Mouse (Mus musculus) ovary, postnatal 14 days (tissue): ENCODE results near the gene Sv2b.
"Not testable (repeated sequence)": the region's sequence is repeated elsewhere in the genome, so short reads cannot be mapped to it uniquely, and the experiment has no call there.

Experiments used
- DNase-seq: peaks from one replicate; pipeline ENCODE4 v3.0.0; 2022; ENCODE audit warnings: low spot score

The Sv2b gene

DNA sequence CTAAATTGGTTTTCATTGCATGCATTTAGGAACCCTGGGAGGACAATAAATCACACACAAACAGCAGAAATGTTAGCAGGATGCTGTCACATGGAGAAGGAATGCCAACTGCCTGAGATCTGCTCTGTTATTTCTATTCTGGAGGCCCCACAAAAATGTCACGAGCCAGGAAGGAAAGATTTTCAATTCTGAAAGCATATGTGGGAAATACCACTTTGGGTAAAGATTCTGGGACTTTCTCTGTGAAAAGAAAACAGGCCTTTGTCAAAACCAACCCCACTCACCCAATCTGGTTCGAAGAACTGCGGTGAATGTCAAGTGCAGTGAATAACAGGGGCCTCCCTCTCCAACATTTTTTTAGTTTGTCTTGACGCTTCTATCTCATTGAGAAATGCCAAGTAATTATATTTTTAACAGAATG lies 99.8 kb downstream of the Sv2b start:
- DNase-seq = no peak

DNA sequence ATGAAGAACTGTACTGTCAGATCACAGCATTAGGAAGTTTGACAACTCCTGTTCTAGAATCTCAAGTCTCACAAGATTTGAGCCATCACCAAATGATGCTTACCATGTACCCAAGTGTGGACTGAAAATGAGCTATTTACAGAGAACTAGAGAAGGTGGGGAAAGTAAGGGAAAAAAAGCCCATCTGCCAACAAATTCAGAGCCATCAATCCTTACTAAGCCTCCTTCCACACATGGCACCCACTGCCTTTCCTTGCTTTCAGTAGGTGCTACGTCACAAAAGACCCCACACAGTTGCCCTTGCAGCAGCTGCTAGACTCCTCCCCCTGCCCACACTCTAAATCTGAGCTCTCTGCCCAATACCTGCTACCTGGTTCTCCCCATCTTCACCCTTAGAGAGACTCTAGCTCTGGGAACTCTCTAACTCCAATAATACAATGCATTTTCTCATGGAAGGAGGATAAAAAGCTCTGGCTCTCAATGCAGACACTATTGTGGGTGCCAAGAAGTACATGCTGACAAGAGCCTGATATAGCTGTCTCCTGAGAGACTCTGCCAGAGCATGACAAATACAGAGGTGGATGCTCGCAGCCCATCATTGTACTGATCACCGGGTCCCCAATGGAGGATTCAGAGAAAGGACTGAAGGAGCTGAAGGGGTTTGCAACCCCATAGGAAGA lies 101.0 kb downstream of the Sv2b start:
- DNase-seq = no peak

DNA sequence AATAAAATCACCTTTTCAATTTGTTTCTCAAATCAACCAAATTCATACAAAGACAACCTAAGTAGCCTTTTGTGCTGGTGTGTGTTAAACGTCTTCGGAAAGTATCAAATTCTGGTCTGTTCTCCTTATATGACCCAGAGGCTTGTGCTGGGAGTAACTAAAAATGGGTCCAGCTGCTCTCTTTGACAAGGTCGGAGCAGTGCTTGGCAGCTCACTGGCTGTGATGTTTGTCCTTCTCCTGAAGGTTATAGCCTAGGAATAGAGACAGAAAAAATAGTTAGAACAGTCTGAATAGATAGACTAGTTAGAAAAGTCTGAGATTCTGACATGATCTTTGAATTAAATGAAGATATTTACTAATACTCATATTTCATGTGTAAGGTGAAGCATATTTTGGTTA lies 102.4 kb downstream of the Sv2b start:
- DNase-seq = no peak

DNA sequence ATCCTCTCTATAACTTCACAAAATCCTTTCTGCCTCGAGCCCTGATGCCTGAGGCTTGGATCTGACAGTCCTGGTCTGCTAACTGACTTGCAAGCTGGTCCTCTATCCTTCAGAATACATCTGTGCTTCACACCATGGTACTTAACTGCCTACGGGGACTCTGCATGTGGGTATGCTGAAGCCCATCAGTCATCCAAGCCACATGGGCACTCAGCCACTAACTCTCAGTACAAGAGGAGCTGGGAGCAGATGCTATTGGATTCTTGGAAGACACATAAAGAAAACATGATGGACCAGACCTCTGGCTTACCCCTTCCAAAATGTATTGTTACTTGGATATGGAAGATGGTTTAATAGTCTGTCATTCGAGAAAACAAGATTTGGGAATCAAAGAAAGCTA lies 103.7 kb downstream of the Sv2b start:
- DNase-seq = no peak

DNA sequence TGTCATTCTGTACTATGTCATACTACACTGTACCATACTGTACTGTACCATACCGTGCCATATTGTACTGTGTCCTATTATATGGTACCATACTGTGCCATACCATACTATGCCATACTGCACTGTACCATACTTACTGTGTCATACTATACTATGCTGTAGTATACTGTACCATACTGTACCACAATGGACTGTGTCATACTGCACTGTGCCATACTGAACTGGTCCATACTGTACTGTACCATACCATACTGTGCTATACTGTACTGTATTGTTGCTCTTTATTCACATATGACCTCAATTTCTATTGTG lies 114.2 kb downstream of the Sv2b start:
- not testable (repeated sequence) for DNase-seq

DNA sequence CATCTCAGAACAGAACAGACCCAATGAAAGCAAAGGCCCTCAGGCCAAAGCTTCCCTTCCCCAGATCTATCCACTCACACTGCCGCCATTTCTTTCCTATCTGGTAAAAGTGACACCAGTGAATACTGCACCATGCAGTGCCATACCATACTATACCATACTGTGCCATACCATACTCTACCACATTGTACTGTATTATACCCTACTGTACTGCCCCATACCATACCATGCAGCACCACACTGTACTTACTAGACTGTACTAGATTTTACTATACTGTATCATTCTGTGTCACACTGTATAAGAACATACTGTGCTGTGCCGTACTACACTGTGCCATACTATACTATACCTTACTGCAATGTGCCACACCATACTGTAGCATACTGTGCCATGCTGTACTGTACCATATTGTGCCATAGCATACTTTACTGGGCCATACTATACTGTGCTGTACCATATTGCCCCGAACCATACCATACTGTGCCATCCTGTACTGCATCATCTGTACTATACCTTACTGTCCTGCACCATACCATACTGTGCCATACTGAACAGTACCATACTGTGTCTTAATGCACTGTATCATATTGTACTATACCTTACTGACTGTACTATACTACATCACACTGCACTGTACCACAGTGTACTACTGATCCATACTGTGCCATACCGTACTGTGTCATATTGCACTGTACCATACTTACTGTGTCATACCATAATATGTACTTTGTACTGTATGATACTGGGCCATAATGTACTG lies 114.7 kb downstream of the Sv2b start:
- DNase-seq = no peak

DNA sequence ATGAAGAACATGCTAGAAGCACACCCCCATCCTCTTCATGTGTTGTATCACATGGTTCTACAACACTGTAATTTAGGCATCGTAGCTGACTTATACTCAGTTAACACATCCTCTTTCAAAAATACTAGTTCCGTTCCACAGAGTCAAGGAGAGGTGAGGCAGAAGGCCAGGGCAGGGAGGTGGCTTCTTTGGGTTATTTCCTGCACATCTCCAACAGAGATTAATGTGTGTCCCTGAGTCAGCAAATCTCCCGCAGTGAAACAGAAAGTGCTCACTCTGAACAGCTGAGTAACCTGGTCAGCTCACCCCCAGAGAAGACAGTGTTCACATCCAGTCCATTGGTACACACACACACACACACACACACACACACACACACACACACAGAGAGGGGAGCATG lies 118.9 kb downstream of the Sv2b start:
- no peak for DNase-seq

DNA sequence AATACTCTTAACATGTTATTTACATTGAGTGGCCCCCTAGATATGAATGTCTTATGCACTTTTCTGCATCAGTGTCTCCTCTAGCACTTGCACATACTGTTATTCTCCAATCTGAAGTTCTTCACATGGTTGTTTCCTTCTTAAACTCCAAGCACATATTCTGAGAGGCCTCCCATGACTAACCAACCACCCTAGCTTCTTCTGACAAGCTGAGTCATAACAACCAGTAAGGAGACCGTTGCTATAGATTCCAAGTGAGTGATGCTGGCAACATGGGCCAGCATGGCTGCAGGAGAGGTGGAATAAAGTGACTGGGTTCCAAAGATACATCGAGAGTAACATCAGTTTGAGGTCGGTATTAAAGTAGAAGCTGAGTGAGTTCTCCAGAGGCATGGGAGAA lies 134.0 kb downstream of the Sv2b start:
- no peak for DNase-seq

DNA sequence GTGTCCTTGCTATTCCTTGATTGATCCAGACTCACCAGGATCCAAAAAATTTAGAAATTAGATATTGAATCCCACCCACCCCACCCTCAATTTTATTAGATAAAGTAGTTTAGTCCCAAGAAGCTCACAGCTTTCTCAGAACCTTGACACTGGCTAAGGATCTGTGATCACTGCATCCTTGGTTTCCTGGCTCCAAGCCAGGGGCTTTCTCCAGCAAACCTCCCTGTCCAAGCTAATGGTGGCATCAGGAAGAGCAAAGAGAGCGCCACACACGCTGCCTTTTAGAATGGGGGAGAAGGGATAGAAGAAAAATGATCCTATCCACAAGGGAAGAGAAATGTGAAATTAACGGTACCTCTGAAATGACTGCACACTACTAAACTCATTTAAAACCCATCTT lies 141.6 kb downstream of the Sv2b start:
- no peak for DNase-seq

DNA sequence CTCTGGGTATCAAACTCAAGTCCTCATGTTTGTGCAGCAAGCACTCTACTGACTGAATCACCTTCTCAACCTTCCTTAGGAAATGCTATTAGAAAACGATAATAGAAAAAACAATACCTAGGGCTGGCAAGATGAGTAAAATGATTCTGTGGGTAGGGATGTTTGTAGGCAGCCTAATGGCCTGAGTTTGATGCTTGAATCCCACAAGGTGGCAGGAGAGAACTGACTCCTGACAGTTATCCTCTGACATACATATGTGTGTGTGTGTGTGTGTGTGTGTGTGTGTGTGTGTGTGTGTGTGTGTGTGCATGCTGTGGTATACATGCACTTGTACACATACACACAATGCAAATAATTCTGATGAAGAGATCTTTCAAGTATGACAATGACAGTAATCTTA lies 161.9 kb downstream of the Sv2b start:
- no peak for DNase-seq

DNA sequence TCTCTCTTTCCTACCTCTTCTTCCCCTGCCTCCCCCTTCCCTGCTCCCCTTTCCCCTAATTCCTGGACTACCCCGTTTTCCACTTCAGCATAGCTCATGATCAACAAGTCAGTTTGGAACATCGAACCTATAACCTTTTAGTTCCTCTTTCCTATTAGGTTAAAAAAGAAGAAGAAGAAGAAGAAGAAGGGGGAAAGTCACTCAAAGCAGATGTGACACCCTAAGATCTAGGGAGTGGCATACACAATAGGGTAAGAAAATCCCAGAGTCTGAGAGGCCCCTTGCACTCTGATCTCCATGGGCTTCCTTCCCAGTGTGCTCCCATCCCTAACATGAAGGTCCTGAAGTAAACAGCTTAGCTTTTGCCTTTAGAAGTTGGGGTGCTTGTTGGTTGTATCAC lies 166.3 kb downstream of the Sv2b start:
- DNase-seq = no peak

DNA sequence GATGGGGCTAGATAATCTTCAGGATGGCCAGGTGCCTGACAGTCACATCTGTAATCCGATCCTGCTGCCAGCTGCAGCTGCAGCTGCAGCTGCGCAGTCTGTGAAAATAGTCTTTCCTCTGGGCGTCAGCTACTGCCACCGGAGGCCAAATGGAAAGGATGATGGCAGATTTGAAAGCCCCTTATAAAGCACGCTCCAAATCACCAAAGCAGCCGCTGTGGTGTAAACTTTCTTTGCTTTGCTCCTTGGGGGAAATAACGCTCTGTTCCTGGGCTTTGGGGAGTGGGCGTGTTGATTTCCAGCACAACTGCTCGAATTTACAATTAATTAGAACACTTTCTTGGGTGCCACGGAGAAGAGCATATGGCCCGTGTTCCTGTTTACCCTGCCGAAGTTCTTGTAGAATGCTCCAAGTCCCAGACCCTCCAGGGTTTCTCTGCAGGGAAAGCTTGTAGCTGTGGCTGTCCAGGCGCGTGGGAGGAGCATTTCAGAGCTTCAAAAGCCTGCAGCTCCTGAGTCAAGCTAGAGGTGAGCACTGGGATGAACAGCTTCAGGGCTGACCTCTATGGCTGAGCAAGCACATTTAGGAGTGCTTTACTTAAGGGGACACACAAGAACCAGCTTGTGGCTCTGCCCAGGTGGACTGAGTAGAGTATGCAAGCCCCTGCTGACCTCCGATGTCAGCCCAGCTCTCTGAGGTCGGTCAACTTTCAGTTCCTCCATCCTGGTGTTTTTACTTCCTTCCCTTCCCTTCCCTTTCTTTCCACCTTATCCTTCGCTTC lies 167.0 kb downstream of the Sv2b start:
- no peak for DNase-seq

DNA sequence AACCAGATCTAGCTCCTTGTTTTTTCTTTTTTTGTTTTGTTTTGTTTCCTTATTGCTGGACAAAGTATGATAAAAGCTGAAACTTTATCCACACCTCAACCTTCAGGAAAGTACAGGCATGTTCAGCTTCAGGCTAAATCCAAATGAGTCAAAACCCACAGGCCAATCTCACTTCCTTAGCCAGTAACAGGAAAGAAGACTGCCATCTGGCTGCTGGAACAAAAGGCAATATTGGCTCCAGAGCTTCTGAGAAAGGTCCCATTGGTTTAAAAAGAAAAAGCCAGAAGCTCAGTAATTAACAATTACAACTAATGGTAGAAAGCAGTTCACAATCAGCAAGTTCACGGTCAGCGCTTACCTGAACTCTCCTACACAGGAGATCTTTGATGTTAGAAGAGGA lies 169.8 kb downstream of the Sv2b start:
- no peak for DNase-seq

DNA sequence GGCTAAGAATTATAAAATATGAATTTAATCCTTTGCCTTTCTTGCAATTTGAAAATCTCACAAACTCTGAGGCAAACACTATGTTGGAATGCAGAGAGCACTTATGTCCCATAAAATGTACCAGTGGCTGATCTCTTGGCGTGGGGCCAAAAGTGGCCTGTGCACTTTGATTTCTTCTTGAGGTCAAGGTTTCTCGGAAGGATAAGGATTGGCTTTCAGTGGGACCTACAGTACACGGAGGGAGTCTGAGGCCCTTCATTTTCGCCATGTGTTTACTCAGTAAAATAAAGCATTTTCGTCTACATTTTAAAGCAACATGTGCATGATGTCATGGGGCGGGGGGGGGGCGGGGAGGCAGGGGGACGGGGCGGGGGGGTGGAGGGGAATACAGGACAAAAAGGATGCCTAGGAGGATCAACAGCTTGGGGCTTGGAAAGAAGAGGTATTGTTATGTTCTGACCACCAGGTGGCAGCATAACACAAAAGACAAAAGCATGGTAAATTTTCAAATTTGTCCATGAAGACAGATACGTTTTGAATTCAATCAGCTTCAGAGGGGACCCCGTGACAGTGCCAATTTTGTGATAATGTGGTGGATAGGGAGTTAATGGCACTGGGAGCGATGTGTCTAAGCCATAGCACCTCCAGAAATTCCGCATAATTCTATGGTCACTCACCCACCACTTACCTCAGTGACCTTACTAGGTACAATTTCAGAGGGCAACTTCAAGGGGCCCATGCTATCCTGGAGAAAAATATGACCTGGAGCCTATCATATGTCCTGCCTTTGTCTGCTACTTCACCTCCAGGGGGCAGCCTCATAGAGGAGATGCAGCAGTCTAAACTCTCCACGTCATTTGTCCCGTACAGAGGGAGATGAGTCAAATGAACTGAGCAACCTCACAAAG lies 174.1 kb downstream of the Sv2b start:
- peak; percentile 29 for DNase-seq

DNA sequence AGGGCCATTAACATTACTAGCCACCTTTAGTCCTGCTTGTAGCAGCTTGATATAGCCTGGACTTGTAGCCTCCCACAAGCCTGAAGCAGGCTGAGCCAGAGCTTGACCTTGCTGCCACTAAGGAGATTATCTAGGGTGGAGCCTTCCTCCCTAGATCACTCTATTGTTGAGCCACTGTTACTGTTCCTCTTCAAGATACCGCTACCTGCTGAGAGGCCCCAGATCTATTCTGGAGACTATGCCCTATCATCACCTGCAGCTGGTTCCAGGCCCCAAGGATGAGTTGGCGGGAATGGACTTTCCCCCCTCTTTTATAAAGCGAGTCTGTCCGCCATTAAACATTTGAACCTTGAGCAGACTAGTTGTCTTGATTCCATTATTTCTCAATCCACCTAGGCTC lies 181.0 kb downstream of the Sv2b start:
- DNase-seq = no peak

DNA sequence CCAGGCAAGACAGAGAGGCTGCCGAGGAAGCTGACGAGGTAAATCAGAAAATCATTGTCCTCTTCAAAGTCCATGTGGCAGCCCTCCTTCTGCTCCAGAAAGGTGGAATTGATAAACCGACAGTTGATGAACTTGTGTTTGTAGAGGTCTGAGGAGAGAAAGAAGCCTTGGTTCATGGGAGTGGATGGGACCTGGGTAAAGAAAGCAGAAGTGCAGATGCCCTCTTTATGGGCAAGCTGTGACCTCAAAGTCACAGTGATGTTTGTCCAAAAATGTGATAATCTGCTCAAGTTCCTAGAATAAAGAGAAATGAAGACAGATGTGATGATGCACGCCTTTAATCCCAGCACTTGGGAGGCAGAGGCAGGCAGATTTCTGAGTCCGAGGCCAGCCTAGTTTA lies 185.0 kb downstream of the Sv2b start:
- DNase-seq = no peak

DNA sequence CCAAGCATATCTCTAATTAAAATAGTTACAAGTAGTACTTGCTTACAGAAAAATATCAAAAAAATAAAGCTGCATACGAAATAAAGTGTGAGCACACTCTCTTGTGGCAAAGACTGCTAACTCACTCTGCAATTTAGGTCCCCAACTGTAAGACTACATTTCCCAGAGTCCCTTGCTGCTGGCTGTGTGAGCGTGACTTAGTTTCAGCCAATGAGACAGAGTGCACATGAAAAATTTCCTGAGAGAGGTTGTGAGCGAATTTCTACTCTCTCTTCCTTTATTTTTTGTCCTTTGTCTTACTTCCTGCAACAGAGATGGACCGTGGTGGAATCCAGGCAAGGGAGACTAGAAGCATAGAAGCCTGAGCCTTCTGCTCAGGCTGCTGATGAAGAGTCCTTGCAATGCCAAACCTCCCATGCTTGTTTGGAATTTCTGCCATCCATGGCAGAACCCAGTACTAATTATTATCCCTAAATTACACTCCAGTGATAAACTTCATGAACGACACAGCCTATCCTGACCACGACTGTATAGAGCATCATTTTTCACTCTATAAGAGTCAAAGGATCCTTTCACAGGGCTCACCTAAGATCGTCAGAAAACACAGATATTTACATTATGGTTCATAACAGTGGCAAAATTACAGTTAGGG lies 190.9 kb downstream of the Sv2b start:
- DNase-seq = no peak

DNA sequence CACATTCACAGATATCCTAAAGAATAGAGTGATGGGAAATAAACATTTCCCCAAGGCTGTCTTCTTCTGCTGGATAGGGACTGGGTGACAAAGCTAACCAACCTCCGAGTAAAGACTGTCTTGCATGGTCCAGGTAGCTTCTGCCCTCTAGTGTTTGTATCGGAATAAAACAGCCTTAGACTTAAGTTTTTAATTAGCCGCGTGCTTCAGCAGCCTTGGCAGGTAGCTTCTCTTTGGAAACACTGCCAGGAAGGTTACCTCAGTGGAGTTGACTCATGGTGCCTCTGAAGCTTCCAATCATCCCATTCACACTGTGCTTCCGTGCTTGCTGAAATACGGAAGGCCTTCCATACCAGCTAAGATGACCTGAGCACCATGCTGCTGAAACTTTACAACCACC lies 198.4 kb downstream of the Sv2b start:
- peak; percentile 13 for DNase-seq

DNA sequence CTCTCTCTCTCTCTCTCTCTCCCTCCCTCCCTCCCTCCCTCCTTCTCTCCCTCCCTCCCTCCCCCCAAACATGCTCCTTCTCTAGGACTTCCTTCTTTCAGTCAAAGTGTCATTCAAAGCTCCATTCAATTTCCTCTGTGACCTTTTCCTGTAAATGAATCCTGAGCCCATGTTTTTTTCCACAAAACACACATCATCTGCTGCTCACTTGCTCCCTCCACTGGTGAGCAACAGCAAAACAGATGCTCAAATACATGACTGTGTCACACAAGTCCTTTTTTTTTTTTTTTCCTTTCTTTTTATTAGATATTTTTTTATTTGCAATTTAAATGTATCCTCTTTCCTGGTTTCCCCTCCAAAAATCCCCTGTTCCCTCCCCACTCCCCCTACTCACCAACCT lies 201.6 kb downstream of the Sv2b start:
- peak; percentile 21 for DNase-seq

DNA sequence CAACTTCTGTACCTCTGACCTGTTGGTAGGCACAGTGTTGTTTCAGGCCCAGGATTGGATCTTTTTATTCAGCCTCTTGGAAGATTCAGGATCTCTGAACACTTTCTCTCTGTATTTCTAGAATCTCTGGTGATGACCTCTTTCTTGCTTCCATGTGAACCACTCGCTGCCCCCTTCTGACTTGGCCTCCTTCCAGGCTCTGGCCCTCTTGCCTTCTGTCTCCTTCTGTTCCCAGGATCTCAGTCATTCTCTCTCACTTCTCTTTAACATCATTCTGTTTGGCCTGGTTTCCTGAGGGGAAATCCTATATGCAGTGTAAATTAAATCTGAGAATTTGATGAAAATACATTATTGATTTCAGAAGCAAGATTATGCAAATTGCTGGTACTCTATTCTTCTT lies 205.2 kb downstream of the Sv2b start:
- no peak for DNase-seq

DNA sequence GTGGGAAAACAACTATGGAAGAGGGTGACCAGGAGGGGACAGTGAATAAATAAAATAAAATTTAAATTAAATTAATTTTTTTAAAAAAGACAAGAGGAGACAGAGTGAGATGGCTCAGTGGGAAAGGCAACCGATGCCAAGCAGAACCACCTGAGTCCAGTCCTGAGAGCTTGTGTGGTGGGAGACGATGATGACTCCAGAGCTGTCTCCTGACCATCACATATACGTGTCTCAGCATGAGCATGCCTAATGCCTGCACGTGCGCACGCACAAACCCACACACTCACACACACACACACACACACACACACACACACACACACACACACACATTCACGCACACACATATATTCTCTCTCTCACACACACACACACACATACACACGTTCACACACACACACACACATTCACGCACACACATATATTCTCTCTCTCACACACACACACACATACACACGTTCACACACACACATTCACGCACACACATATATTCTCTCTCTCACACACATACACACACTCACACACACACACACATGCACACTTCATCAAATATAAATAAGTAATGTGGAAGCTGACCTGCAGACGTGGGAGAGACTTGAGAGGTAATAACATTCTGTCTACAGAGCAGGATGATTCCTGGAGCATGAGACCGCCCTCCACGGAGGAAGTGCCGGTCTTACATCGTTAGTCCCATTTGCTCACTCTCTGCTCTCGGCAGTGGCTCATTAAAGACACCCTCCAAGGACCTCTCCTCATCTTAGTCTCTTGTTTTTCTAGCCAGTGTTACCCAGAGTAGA lies 206.3 kb downstream of the Sv2b start:
- DNase-seq = no peak
